Mouse (Mus musculus): ENCODE measurements around the gene Dennd1c.
"Not testable (repeated sequence)": the region's sequence is repeated elsewhere in the genome, so short reads cannot be mapped to it uniquely, and the experiment has no call there.

Dennd1c gene

GRCm38 (mm10) chr17:57051679-57052078 lies 26.6 kb downstream of the Dennd1c start:
- DNase-seq (ENCODE audit: extremely low read depth, low read depth, low spot score): not testable (repeated sequence)

GRCm38 (mm10) chr17:57048816-57049215 lies 29.5 kb downstream of the Dennd1c start:
- DNase-seq (ENCODE audit: extremely low read depth, low read depth, low spot score): no peak

- no peak for DNase-seq (ENCODE audit: extremely low read depth, low read depth, low spot score)
Measured at GRCm38 (mm10) chr17:57047406-57047805, 30.9 kb downstream of the Dennd1c start.

- no peak for DNase-seq (ENCODE audit: extremely low read depth, low read depth, low spot score)
Measured at GRCm38 (mm10) chr17:57041554-57041953, 36.8 kb downstream of the Dennd1c start, which contains the start of gene Slc25a41. Slc25a41 (minus strand) TSS chr17:57041654.

- DNase-seq (ENCODE audit: extremely low read depth, low read depth, low spot score): no peak
Measured at GRCm38 (mm10) chr17:57038978-57039377, 39.3 kb downstream of the Dennd1c start.

- no peak for DNase-seq (ENCODE audit: extremely low read depth, low read depth, low spot score)
Measured at GRCm38 (mm10) chr17:57032854-57033253, 45.5 kb downstream of the Dennd1c start.

GRCm38 (mm10) chr17:57031661-57032420 lies 46.5 kb downstream of the Dennd1c start:
- DNase-seq (ENCODE audit: extremely low read depth, low read depth, low spot score): peak; percentile 100

GRCm38 (mm10) chr17:57030931-57031660 lies 47.2 kb downstream of the Dennd1c start, which contains the start of gene Khsrp:
Khsrp (minus strand) TSS chr17:57031522.
- DNase-seq (ENCODE audit: extremely low read depth, low read depth, low spot score): no peak

- DNase-seq (ENCODE audit: extremely low read depth, low read depth, low spot score): no peak
Measured at GRCm38 (mm10) chr17:57029691-57030090, 48.6 kb downstream of the Dennd1c start.

- no peak for DNase-seq (ENCODE audit: extremely low read depth, low read depth, low spot score)
Measured at GRCm38 (mm10) chr17:57027471-57027870, 50.8 kb downstream of the Dennd1c start.

- no peak for DNase-seq (ENCODE audit: extremely low read depth, low read depth, low spot score)
Measured at GRCm38 (mm10) chr17:57020960-57021359, 57.4 kb downstream of the Dennd1c start.

- DNase-seq (ENCODE audit: extremely low read depth, low read depth, low spot score): no peak
Measured at GRCm38 (mm10) chr17:57019693-57020092, 58.6 kb downstream of the Dennd1c start.

All from fat pad, adult 2 months (tissue).